ENCODE assay signal across 10 mouse cellular contexts in the genomic region with DNA sequence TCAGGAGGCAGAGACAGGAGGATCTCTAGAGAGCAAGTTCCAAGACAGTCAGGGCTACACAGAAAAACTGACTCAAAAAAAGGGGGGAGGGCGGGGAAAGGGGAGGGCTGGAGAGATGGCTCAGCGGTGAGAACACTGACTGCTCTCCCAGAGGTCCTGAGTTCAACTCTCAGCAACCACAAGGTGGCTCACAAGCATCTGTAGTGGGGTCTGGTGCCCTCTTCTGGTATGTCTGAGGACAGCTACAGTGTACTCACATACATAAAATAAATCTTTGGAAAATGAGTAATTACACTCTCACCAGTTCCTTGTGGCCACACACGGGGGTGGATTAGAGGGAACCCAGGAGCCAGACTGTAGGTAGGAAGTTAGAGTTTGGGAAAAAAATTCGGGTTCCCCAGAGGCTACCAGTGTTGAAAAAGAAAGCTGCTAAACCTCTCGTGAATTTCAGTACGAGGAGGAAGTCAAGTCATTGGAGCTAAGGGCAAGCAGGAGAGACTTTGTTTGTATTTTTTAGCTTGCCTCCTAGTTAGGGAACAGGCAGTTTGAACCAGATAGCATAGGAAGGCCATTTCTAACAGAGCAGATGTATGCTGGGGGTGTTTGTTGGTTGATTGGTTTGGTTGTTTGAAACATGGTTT. TPM values are rescaled to one million over a fixed set of nuclear protein-coding genes. Genes with fewer than 3 reads are reported as not detected.
DNase-seq lines count a peak whose midpoint lies in the region; ATAC-seq and TF ChIP-seq lines count a peak whose summit lies in the region.
"Had no signal": no experiment of that assay in that cellular context is flagged by ENCODE, and none has a peak within 500 bp of the region (broad histone marks: within the 10 kb centered on the region; RNA-seq: fewer than 3 reads in every experiment).

No protein-coding gene starts in this region.

- peak; percentile 52; the same call in 1 of the 2 replicates for TF ChIP-seq CTCF in cerebellum, adult 2 months (IDR thresholded peaks at IDR 0.05; ENCODE audit: borderline replicate concordance, insufficient read depth, low read depth, low read length)
- TF ChIP-seq CTCF in lung, postnatal 0 days (IDR thresholded peaks at IDR 0.05), result peak; percentile 78

- peaks cover 23% of the 10 kb centered on the region for H3K4me1 ChIP-seq in cerebellum, adult 2 months (ENCODE audit: control insufficient read depth, insufficient read depth, low read length)
- H3K4me1 ChIP-seq in lung, postnatal 0 days (ENCODE audit: insufficient read depth, low read depth, low read length), result peaks cover 30% of the 10 kb centered on the region
- H3K4me1 ChIP-seq in stomach, embryonic 15.5 days, result peaks cover 33% of the 10 kb centered on the region

- no peaks in the 10 kb centered on the region for H3K36me3 ChIP-seq in lung, postnatal 0 days (ENCODE audit: insufficient read depth, low read length)
- 0 out of 2 replicates have a peak, but pooled peaks cover 7% of the 10 kb centered on the region for H3K36me3 ChIP-seq in stomach, embryonic 15.5 days

- TF ChIP-seq POLR2A in cerebellum, adult 2 months (IDR thresholded peaks at IDR 0.05; ENCODE audit: borderline replicate concordance, insufficient read depth, low read length), result no peak

- WGBS in cerebellum, adult 2 months, result 66% methylated on average over 6 of the region's 6 CpGs
- 61% methylated on average over 6 of the region's 6 CpGs for WGBS in lung, postnatal 0 days
- 53% methylated on average over 6 of the region's 6 CpGs for WGBS in stomach, embryonic 15.5 days

- peak in 1 of 2 experiments; percentile 30 for DNase-seq in cerebellum, adult 2 months
- DNase-seq in cerebellum, adult 9-11 months, result no peak
- peak; percentile 36 for DNase-seq in lung, postnatal 0 days (ENCODE audit: low spot score)
- DNase-seq in lung, postnatal 14 days, result no peak
- DNase-seq in brain, adult 2 months (ENCODE audit: low read depth, low spot score), result peak; percentile 64
- DNase-seq in ovary, adult 18-20 months (ENCODE audit: low spot score), result no peak
- no peak for DNase-seq in gastrocnemius, postnatal 14 days
- DNase-seq: cerebellum, adult 8-10 months; kidney, adult 9 months had no signal

- no peak overlapping the region for H3K27ac ChIP-seq in cerebellum, adult 2 months (ENCODE audit: insufficient read depth, low read length)
- no peak overlapping the region for H3K27ac ChIP-seq in lung, postnatal 0 days (ENCODE audit: low read length)
- peak overlapping the region; percentile 0; the same call in 1 of the 2 replicates for H3K27ac ChIP-seq in stomach, embryonic 15.5 days

- no peaks in the 10 kb centered on the region for H3K9me3 ChIP-seq in lung, postnatal 0 days (ENCODE audit: low read length)
- no peaks in the 10 kb centered on the region for H3K9me3 ChIP-seq in stomach, embryonic 15.5 days

- no peaks in the 10 kb centered on the region for H3K27me3 ChIP-seq in cerebellum, adult 2 months (ENCODE audit: control insufficient read depth, insufficient read depth, low read length)
- no peaks in the 10 kb centered on the region for H3K27me3 ChIP-seq in lung, postnatal 0 days (replicated peaks; ENCODE audit: insufficient read depth, low read length)
- no peaks in the 10 kb centered on the region for H3K27me3 ChIP-seq in stomach, embryonic 15.5 days (replicated peaks)

- no peak overlapping the region for H3K4me3 ChIP-seq in cerebellum, adult 2 months (replicated peaks; ENCODE audit: insufficient read depth, low read depth, low read length)
- H3K4me3 ChIP-seq in lung, postnatal 0 days (ENCODE audit: low read depth, low read length), result no peak overlapping the region
- no peak overlapping the region for H3K4me3 ChIP-seq in stomach, embryonic 15.5 days (replicated peaks)

- no peak overlapping the region for H3K9ac ChIP-seq in lung, postnatal 0 days (replicated peaks; ENCODE audit: low read depth)
- H3K9ac ChIP-seq in stomach, embryonic 15.5 days, result no peak overlapping the region

- H3K4me2 ChIP-seq in lung, postnatal 0 days (replicated peaks; ENCODE audit: low read depth, low read length), result no peak overlapping the region
- no peak overlapping the region for H3K4me2 ChIP-seq in stomach, embryonic 15.5 days

- intact Hi-C loops in gastrocnemius, postnatal 14 days (cut with DNase I; ENCODE audit: low total_unique reads), result loop anchor here (5.0 kb wide), 1 partner anchor 49 kb away; no protein-coding TSS in a partner anchor

- TF ChIP-seq EP300 in lung, postnatal 0 days (IDR thresholded peaks at IDR 0.05), result no peak

- ATAC-seq in lung, postnatal 0 days, result no peak
- no peak for ATAC-seq in stomach, embryonic 15.5 days (ENCODE audit: insufficient read depth, low FRiP score, low read depth)

RNA-seq across cellular contexts. Expression of a gene that starts 9.8 kb away (rescaled TPM):
- polyA plus RNA-seq in cerebellum, adult 2 months (2012; rRNA removed), result 915 and 924 TPM in 2 replicates
- 607 and 696 TPM in 2 replicates for polyA plus RNA-seq in lung, postnatal 0 days (2015; fragmentation: Nextera tagmentation; extraction: Ambion mirVana)
- polyA plus RNA-seq in stomach, embryonic 15.5 days (2015; fragmentation: Nextera tagmentation; extraction: Ambion mirVana), result 1,532 and 1,551 TPM in 2 replicates
- 100 to 1,000 TPM; 735 to 778 TPM for total RNA-seq in gastrocnemius, postnatal 14 days (2021)

RNA-seq across cellular contexts. Expression of a gene that starts 16.6 kb away (rescaled TPM):
- polyA plus RNA-seq in cerebellum, adult 2 months (2012; rRNA removed), result 72.2 and 75.6 TPM in 2 replicates
- polyA plus RNA-seq in lung, postnatal 0 days (2015; fragmentation: Nextera tagmentation; extraction: Ambion mirVana), result 99.8 and 120 TPM in 2 replicates
- 83.4 and 88.9 TPM in 2 replicates for polyA plus RNA-seq in stomach, embryonic 15.5 days (2015; fragmentation: Nextera tagmentation; extraction: Ambion mirVana)
- total RNA-seq in gastrocnemius, postnatal 14 days (2021), result 10 to 100 TPM; 59.2 to 71.6 TPM

RNA-seq across cellular contexts. Expression of a gene that starts 19.1 kb away (rescaled TPM):
- polyA plus RNA-seq in cerebellum, adult 2 months (2012; rRNA removed), result not detected in 2 replicates
- not detected in 2 replicates for polyA plus RNA-seq in lung, postnatal 0 days (2015; fragmentation: Nextera tagmentation; extraction: Ambion mirVana)
- 0.40 and 1.3 TPM in 2 replicates for polyA plus RNA-seq in stomach, embryonic 15.5 days (2015; fragmentation: Nextera tagmentation; extraction: Ambion mirVana)
- total RNA-seq in gastrocnemius, postnatal 14 days (2021), result 1 to 10 TPM; 6.2 to 7.3 TPM

RNA-seq across cellular contexts. Expression of a gene that starts 19.2 kb away (rescaled TPM):
- polyA plus RNA-seq in cerebellum, adult 2 months (2012; rRNA removed), result 71.3 and 74.0 TPM in 2 replicates
- polyA plus RNA-seq in lung, postnatal 0 days (2015; fragmentation: Nextera tagmentation; extraction: Ambion mirVana), result 84.8 and 85.1 TPM in 2 replicates
- polyA plus RNA-seq in stomach, embryonic 15.5 days (2015; fragmentation: Nextera tagmentation; extraction: Ambion mirVana), result 115 and 131 TPM in 2 replicates
- 10 to 100 TPM; 25.6 to 28.6 TPM for total RNA-seq in gastrocnemius, postnatal 14 days (2021)

RNA-seq across cellular contexts. Expression of a gene that starts 27.3 kb away (rescaled TPM):
- 12.5 and 13.5 TPM in 2 replicates for polyA plus RNA-seq in cerebellum, adult 2 months (2012; rRNA removed)
- polyA plus RNA-seq in lung, postnatal 0 days (2015; fragmentation: Nextera tagmentation; extraction: Ambion mirVana), result 2.4 and 5.0 TPM in 2 replicates
- 4.3 and 4.4 TPM in 2 replicates for polyA plus RNA-seq in stomach, embryonic 15.5 days (2015; fragmentation: Nextera tagmentation; extraction: Ambion mirVana)
- 1 to 10 TPM; 1.1 to 1.4 TPM for total RNA-seq in gastrocnemius, postnatal 14 days (2021)

Comparison
In these comparisons a context has a peak if more than half of its experiments do, and no peak if none do; other contexts are left out.
1. DNase-seq: peak in lung, postnatal 0 days (single experiment) and brain, adult 2 months (single experiment); none in cerebellum, adult 9-11 months (single experiment), lung, postnatal 14 days (single experiment), ovary, adult 18-20 months (single experiment) and gastrocnemius, postnatal 14 days (single experiment).